Mouse (Mus musculus): ENCODE data around the gene 1110032F04Rik.
"Not testable (repeated sequence)": the region's sequence is repeated elsewhere in the genome, so short reads cannot be mapped to it uniquely, and the experiment has no call there.

Gene 1110032F04Rik

GRCm38 (mm10) chr3:68869211-68869690 lies at the start of gene 1110032F04Rik:
Gene 1110032F04Rik (plus strand): TSS chr3:68869586.
- in situ Hi-C loops (cut with MboI; ENCODE audit: unreplicated experiment in 2 of 2) = no loop called here

GRCm38 (mm10) chr3:68821406-68821805 lies 48.0 kb upstream of the 1110032F04Rik start:
- in situ Hi-C loops (cut with MboI; ENCODE audit: unreplicated experiment in 2 of 2) = no loop called here

GRCm38 (mm10) chr3:68821926-68822341 lies 47.5 kb upstream of the 1110032F04Rik start:
- in situ Hi-C loops (cut with MboI; ENCODE audit: unreplicated experiment in 2 of 2) = no loop called here

GRCm38 (mm10) chr3:68823876-68824764 lies 45.3 kb upstream of the 1110032F04Rik start:
- in situ Hi-C loops (cut with MboI; ENCODE audit: unreplicated experiment in 2 of 2) = no loop called here

GRCm38 (mm10) chr3:68824765-68825090 lies 44.7 kb upstream of the 1110032F04Rik start:
- in situ Hi-C loops (cut with MboI; ENCODE audit: unreplicated experiment in 2 of 2) = no loop called here

GRCm38 (mm10) chr3:68825151-68825550 lies 44.2 kb upstream of the 1110032F04Rik start:
- in situ Hi-C loops (cut with MboI; ENCODE audit: unreplicated experiment in 2 of 2) = no loop called here

GRCm38 (mm10) chr3:68827671-68828070 lies 41.7 kb upstream of the 1110032F04Rik start:
- in situ Hi-C loops (cut with MboI; ENCODE audit: unreplicated experiment in 2 of 2) = no loop called here

GRCm38 (mm10) chr3:68829944-68830343 lies 39.4 kb upstream of the 1110032F04Rik start:
- in situ Hi-C loops (cut with MboI; ENCODE audit: unreplicated experiment in 2 of 2) = no loop called here

GRCm38 (mm10) chr3:68836857-68837499 lies 32.4 kb upstream of the 1110032F04Rik start:
- in situ Hi-C loops (cut with MboI; ENCODE audit: unreplicated experiment in 2 of 2) = no loop called here

GRCm38 (mm10) chr3:68840206-68840605 lies 29.2 kb upstream of the 1110032F04Rik start:
- in situ Hi-C loops (cut with MboI; ENCODE audit: unreplicated experiment in 2 of 2) = no loop called here

GRCm38 (mm10) chr3:68844025-68844424 lies 25.4 kb upstream of the 1110032F04Rik start:
- in situ Hi-C loops (cut with MboI; ENCODE audit: unreplicated experiment in 2 of 2) = no loop called here

- in situ Hi-C loops (cut with MboI; ENCODE audit: unreplicated experiment in 2 of 2) = no loop called here
These were observed 21.1 kb upstream of the 1110032F04Rik start for GRCm38 (mm10) chr3:68848323-68848722.

GRCm38 (mm10) chr3:68852414-68852813 lies 17.0 kb upstream of the 1110032F04Rik start:
- in situ Hi-C loops (cut with MboI; ENCODE audit: unreplicated experiment in 2 of 2) = no loop called here

- in situ Hi-C loops (cut with MboI; ENCODE audit: unreplicated experiment in 2 of 2) = no loop called here
These were observed 543 bp downstream of the 1110032F04Rik start for GRCm38 (mm10) chr3:68869691-68870567.

GRCm38 (mm10) chr3:68870568-68870950 lies 1.2 kb downstream of the 1110032F04Rik start:
- in situ Hi-C loops (cut with MboI; ENCODE audit: unreplicated experiment in 2 of 2) = no loop called here

- in situ Hi-C loops (cut with MboI; ENCODE audit: unreplicated experiment in 2 of 2) = no loop called here
These were observed 4.7 kb downstream of the 1110032F04Rik start for GRCm38 (mm10) chr3:68874079-68874478.

GRCm38 (mm10) chr3:68886845-68887244 lies 17.5 kb downstream of the 1110032F04Rik start:
- in situ Hi-C loops (cut with MboI; ENCODE audit: unreplicated experiment in 2 of 2) = no loop called here

GRCm38 (mm10) chr3:68895426-68895825 lies 26.0 kb downstream of the 1110032F04Rik start:
- in situ Hi-C loops (cut with MboI; ENCODE audit: unreplicated experiment in 2 of 2) = no loop called here

GRCm38 (mm10) chr3:68897154-68897553 lies 27.8 kb downstream of the 1110032F04Rik start:
- in situ Hi-C loops (cut with MboI; ENCODE audit: unreplicated experiment in 2 of 2) = no loop called here

GRCm38 (mm10) chr3:68902636-68903035 lies 33.2 kb downstream of the 1110032F04Rik start:
- in situ Hi-C loops (cut with MboI; ENCODE audit: unreplicated experiment in 2 of 2) = not testable (repeated sequence)

Measured in v-Abl transformed pro-B cells (cell line).